Mouse (Mus musculus): ENCODE results near the gene Ugt2a2. TPM values are rescaled to one million over a fixed set of nuclear protein-coding genes. Genes with fewer than 3 reads are reported as not detected.
"Not testable (repeated sequence)": the region's sequence is repeated elsewhere in the genome, so short reads cannot be mapped to it uniquely, and the experiment has no call there.

The Ugt2a2 gene
- total RNA-seq (2021): not detected

- no peak for DNase-seq
These were observed at the start of gene Ugt2a2 for GRCm38 (mm10) chr5:87482160-87482559. Gene Ugt2a2, minus strand, starts transcription at chr5:87482260.

GRCm38 (mm10) chr5:87523561-87523960 is 41.5 kb upstream of the Ugt2a2 start:
- DNase-seq: not testable (repeated sequence)

- no peak for DNase-seq
These were observed 23.9 kb upstream of the Ugt2a2 start for GRCm38 (mm10) chr5:87505776-87506458.

DNA sequence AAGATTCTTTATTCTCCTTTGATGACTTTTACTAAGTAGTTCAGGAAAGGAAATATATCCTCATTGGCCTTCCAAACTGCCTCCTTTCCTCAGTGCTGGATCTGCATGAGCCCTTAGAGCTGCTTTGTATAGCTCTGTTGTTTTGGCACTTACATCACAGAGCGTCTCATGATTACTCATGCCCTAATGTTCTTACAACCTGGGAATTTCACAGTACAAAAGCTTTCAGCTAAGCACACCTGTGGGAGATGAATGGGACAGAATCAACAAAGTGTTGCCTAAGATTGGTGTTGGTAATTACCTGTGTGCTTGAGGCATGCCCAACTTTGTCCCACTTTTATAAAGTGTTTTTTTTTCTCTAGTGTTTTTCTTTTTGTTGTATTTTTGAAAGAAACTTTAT is 20.6 kb upstream of the Ugt2a2 start:
- DNase-seq: no peak

GRCm38 (mm10) chr5:87499341-87499740 is 17.3 kb upstream of the Ugt2a2 start:
- no peak for DNase-seq

DNA sequence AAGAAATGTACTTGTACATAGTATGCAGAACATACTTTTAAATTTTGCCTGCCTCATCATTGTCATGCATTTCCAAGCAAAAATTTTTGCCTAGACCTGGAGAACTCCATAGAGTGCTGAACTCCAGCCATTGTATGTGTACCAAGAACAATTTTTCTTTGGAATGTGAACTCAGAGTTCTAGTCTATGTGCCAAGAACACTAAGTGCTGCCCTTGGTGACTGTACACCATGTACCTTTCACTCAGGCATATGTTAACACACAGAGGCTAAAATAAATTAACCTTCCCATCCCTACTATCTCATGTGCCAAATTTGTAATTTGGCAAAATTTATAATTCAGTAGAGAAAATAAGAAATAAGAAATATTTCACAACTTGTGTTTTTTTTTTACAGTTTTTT is 16.9 kb upstream of the Ugt2a2 start:
- DNase-seq: no peak

DNA sequence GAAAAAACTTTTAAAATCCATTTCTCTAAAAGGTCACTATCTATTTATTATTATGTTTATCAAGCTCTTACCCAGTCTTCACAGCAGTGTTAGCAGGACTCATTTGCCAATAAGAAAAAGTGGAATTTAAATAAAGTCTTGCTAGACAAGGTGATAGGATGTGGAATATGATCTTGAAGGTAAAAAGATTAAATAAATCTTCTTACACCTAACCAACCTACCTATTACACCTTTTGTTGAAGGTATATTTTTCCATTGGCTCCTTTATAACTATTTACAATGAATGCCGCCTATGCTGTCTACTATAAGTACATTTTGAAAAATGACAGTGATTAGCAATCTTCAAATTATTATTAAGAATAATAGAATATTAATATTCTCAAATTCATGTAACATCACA is 8.7 kb upstream of the Ugt2a2 start, which contains the start of gene Ugt2a1:
TSS of gene Ugt2a1 (minus strand) at position 101 of the 400 bp plus-strand sequence.
- no peak for DNase-seq

- DNase-seq: not testable (repeated sequence)
These were observed 4.6 kb upstream of the Ugt2a2 start, which contains the start of gene Gm43638 for GRCm38 (mm10) chr5:87486706-87487105. Gene Gm43638, minus strand, starts transcription at chr5:87486806.

DNA sequence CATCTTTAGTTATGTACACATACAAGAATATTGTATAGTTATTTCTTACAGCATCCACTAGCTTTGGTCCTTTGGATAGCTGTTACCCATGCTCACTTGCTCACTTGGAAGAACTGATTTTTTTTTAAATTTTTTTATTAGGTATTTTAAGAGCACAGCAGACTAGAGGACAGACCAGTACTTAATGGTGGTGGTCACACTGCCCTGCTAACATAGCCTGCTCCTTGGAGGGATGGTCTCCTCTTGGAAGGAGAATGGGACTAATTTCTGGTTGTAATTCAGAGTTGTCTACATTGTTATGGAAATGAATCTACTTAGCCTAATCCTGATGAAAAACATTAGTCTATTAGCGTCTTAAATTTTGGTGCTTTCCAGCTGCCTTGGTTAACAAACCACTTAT is 23.2 kb downstream of the Ugt2a2 start:
- DNase-seq: no peak

- no peak for DNase-seq
These were observed 24.4 kb downstream of the Ugt2a2 start for GRCm38 (mm10) chr5:87457701-87458100.

DNA sequence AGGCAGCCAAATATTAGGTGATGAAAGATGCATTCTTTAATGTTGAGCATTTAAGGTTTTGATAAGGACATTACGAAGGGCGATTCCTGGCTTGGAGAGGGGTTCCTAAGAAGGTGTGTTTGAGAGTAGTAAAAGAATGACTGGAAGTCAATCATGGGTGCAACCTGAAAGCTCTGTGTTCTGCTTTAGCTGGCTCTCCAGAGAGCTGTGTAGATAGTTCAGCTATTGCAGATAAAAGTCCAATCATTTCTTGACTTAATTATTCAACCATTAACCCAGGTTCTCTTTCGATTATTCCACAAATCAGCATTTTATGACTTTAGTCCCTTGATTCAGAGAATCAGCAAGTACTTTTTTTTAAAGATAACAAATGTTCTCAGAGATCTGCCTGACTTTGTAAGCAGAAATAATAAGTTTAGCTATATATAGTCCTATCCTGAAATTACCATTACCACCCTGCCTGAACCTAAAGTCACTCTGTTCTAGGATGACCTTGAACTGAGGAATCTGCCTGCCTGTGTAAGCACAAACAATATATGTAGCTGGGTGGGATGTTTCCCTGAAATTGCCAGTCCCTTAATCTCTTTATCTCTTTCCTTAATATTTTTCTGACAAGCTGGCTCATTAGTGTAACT is 25.7 kb downstream of the Ugt2a2 start:
- DNase-seq: no peak

- DNase-seq: no peak
These were observed 26.5 kb downstream of the Ugt2a2 start for GRCm38 (mm10) chr5:87455519-87455918.

DNA sequence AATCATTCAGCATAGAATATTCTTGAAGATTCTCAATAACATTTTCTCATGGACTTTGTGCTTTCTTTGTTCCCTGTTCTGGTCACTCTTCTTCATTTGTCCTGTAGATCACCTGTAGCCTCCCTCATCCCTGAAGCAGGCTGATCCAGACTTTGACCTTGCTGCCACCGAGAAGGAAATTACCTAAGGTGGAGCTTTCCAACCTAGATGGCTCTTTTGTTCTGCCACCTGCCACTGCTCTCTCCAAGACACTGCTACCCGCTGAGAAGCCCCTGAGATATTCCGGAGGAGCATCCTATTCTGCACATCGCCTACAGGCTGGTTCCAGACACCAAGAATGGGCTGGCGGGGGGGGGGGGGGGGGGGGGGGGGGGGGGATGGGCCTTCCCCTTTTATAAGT is 29.5 kb downstream of the Ugt2a2 start:
- not testable (repeated sequence) for DNase-seq

- DNase-seq: peak in 1 of 2 experiments; percentile 2
These were observed 45.8 kb downstream of the Ugt2a2 start for GRCm38 (mm10) chr5:87436264-87436663.

GRCm38 (mm10) chr5:87425676-87426075 is 56.4 kb downstream of the Ugt2a2 start:
- DNase-seq: no peak

- DNase-seq: not testable (repeated sequence)
These were observed 58.0 kb downstream of the Ugt2a2 start, which contains the start of gene Ugt2b38 for GRCm38 (mm10) chr5:87424041-87424440. Gene Ugt2b38, minus strand, starts transcription at chr5:87424203.

Other genes starting within 250 kb of the Ugt2a2 start
- not detected for gene Ugt2b37, start 227.5 kb downstream of the Ugt2a2 start, total RNA-seq (2021)
- not detected for gene Ugt2a3, start 145.1 kb downstream of the Ugt2a2 start, total RNA-seq (2021)
- not detected for gene Ugt2b38, start 58.1 kb downstream of the Ugt2a2 start, total RNA-seq (2021)
- gene Gm43638, start 4.5 kb upstream of the Ugt2a2 start, total RNA-seq (2021): not detected
- gene Ugt2a1, start 8.6 kb upstream of the Ugt2a2 start, total RNA-seq (2021): not detected
- gene Sult1b1, start 55.9 kb upstream of the Ugt2a2 start, total RNA-seq (2021): not detected
- gene Sult1d1, start 86.8 kb upstream of the Ugt2a2 start, total RNA-seq (2021): not detected
- not detected for gene Sult1e1, start 109.3 kb upstream of the Ugt2a2 start, total RNA-seq (2021)
- not detected for gene Csn1s1, start 183.9 kb upstream of the Ugt2a2 start, total RNA-seq (2021)
- gene Csn2, start 217.4 kb upstream of the Ugt2a2 start, total RNA-seq (2021): not detected

Data from layer of hippocampus, postnatal 36 days (tissue).